Mouse (Mus musculus) ZHBTc4 (cell line): ENCODE results near the gene Cog4.
"Not testable (repeated sequence)": the region's sequence is repeated elsewhere in the genome, so short reads cannot be mapped to it uniquely, and the experiment has no call there.

Experiments
- DNase-seq: peaks from one replicate; pipeline ENCODE4 v3.0.0-alpha.2; 2011; ENCODE audit warnings: low read depth, low spot score

The Cog4 gene

GRCm38 (mm10) chr8:110828511-110828910 is 17.9 kb upstream of the Cog4 start:
- DNase-seq, result no peak

- DNase-seq, result no peak
Observed at GRCm38 (mm10) chr8:110831956-110832355, 14.4 kb upstream of the Cog4 start.

- peak; percentile 26 for DNase-seq
Observed at GRCm38 (mm10) chr8:110842012-110842574, 4.3 kb upstream of the Cog4 start.

DNA sequence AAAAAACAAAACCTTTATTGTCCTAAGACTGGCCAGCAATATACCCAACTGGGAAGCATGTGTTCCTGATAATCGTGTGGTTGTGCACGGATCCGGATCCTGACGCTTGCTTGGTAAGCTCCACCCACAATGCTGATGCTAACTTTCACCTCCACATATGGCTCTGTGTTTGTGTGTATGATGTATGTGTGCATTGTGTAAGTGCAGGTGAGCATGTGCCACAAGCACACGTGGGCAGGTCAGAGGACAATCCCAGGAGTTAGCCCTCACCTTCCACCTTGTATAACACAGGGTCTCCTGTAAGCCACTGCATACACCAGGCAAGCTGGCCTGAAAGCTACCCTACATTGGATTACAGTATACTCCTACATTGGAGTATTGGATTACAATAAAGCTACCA is 3.2 kb upstream of the Cog4 start:
- DNase-seq, result peak; percentile 25

DNA sequence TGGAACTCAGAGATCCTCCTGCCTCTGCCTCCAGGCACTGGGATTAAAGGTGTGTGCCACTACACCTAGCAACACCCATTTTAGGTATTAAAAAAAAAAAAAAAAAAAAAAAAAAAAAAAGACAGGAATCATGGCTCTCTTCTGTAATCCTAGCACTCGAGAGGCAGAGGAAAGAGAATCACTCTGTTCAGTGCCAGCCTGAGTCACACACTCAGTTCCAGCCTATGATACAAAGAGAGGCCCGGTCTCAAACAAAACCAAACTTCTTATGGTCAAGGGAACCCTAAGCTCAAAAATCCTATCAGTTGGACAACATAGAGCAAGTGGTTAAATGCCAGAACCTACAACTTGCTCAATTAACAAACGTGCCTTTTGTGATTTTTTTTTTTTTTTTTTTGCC is 1.5 kb upstream of the Cog4 start:
- no peak for DNase-seq

GRCm38 (mm10) chr8:110845821-110846404 is 487 bp upstream of the Cog4 start:
- peak; percentile 41 for DNase-seq

GRCm38 (mm10) chr8:110847171-110847549 is 760 bp downstream of the Cog4 start:
- DNase-seq, result no peak

- no peak for DNase-seq
Observed at GRCm38 (mm10) chr8:110847645-110848495, 1.5 kb downstream of the Cog4 start.

DNA sequence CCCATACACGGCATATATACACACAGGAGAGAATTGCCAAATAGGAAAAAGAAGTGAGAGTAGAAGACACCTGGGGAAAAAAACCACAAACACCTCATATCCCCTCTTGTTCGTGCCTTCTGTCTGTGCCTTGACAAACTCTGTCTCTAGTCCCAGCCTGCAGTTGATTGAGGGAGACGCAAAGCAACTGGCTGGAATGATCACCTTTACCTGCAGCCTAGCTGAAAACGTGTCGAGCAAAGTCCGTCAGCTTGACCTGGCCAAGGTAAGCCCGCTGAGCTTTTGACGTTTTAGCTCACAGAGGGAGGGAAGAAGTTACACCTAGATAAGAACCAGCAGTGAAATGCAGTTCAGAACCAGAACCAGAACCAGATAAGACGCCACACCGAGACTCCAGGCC is 4.8 kb downstream of the Cog4 start:
- DNase-seq, result no peak

DNA sequence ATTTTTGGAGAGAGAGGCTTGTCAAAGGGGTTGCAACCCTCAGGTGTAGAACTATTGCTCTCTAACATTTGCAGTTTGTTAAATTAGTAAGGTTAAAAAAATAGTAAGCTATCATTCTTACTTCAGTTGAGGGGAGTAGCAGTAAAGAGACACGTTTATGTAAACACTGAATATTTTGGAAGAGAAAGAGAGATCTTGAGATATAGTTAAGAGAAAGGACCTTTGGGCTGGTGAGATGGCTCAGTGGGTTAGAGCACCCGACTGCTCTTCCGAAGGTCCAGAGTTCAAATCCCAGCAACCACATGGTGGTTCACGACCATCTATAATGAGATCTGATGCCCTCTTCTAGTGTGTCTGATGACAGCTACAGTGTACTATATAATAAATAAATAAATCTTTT is 9.7 kb downstream of the Cog4 start:
- DNase-seq, result not testable (repeated sequence)

- no peak for DNase-seq
Observed at GRCm38 (mm10) chr8:110856760-110857461, 10.5 kb downstream of the Cog4 start.

DNA sequence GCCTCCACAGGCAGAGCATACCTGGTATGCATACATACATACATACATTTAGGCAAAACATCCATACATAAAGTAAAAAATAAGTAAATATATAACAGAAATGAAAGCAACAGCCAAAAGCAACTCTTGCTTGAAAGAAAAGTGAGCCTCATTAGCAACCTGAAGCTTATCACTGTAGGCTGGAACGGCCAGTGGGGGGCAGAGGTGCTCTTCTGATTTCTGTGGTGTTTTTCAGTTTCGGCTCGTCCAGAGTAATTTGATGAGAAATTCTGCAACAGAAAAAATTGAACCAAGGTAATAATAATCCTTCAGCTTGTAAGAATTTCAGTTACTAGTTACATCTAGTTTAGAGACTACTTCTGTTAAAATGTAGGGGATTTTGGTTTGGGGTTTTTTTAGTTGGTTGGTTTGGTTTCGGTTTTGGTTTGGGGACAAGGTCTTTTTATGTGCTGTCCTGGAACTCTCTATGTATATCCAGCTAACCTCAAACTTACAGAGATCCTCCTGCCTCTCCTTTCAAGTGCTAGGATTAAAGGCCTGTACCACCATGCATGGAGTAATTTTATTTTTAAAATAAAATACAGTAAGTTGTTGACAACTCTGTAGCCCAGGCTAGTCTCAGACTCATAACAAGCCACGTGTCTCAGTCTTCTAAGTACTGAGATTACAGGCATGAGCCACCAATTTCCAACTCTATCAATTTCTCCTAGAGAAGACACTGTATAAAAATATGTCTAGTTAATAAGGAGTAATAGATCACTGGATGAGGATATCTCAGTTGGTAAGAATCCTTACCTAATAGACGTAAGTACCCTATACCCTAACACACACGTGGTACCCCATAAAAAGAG is 13.5 kb downstream of the Cog4 start:
- DNase-seq, result no peak

DNA sequence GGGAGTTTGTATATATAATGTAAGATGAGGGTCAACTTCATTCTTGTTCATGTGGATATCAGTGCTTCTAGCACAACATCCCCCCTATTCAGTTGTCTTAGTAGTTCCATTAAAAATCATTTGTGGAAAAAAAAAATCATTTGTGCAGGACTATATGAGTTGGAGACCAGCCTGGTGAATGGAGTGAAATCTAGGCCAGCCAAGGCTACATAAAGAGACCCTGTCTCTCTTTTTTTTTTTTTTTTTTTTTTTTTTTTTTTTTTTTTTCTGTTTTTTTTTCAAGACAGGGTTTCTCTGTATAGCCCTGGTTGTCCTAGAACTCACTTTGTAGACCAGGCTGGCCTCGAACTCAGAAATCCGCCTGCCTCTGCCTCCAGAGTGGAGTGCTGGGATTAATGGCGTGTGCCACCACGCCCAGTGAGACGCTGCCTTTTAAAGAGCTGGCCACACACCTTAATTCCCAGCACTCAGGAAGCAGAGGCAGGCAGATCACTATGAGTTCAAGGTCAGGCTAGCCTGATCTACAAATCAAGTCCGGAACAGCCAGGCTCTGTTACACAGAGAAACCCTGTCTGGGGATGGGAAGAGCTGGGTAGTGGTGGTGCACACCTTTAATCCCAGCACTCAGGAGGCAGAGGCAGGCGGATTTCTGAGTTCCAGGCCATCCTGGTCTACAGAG is 15.1 kb downstream of the Cog4 start:
- peak; percentile 84 for DNase-seq

DNA sequence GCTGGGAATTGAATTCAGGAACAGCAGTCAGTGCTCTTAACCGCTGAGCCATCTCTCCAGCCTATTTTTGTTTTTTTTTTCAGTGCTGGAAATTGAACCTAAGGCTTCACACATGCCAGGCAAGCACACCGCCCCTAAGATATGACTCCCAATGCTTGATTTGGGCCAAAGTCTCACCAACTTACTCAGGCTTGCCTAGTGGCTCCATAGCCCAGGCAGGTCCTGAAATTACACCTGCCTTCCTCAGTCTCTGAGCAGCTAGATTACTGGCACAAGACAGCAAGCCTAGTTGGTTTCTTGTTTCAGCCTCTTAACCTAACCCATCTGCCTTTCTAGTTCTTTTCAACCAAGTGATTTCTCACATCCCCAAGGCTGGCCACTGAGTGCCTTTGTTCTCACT is 24.1 kb downstream of the Cog4 start:
- peak; percentile 50 for DNase-seq

GRCm38 (mm10) chr8:110877862-110878261 is 31.5 kb downstream of the Cog4 start:
- no peak for DNase-seq

DNA sequence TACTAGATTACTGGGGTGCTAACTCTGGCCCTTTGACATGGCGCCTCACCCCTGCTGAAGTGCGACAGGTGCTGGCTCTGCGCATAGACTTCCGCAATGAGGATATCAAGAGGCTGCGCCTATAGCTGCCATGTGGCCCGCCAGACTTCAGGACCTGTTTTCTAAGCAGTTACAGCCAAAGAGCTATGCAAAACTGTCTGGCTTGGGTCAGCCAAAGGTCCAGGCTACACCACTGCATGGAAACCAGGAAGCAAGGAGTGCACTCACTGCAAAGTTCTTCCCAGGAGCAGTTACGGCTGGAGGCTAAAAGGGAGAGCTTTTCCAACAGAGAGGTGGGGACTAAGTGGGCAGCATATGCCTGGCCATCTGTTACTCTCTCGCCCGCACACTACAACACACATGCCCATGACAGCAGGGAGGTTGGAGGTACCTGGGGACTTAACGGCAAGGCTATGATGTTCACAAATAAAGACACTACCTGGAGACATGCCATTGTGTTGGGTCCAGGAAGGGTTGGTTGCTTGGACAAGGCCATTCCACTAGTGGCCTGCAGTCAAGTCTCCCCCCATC is 35.4 kb downstream of the Cog4 start:
- no peak for DNase-seq

DNA sequence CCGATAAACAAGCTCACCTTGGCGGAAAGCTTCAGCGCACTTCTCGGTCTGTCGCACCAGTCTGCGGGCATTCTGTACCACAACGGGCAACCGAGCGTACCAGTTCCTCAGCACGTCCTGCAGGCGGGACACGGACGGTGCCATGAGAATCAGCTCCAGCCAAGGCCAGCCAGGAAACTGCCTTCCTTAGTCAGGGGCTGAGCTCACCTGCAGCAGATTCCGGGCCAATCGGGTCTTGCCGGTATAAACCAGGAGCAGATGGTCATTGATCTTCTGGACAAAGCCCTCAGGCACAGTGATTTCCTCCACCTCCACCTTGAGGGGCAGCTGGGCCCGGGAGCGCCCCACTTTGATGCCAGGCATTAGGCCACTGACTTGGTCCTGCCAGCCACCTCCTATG is 37.4 kb downstream of the Cog4 start:
- no peak for DNase-seq

- DNase-seq, result no peak
Observed at GRCm38 (mm10) chr8:110886634-110887033, 40.2 kb downstream of the Cog4 start.

DNA sequence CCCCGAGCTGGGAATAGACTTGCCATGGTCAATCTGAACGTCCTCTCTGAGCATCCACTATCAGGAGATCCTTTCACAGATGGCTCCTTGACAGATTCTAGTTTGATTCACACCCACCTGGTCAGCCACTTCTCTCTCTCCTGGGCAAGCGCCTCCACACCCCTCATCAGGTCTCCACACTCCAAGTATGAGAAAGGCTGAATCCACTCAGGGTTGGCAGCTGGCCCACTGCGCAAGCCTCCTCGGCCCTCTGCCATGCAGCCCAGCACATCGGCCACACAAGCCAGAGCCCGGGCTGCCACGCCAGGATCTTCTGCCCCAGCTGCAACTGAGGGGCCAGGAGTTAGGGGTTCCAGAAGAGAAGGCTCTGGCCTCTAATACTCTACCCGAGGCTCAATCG is 41.2 kb downstream of the Cog4 start:
- no peak for DNase-seq

DNA sequence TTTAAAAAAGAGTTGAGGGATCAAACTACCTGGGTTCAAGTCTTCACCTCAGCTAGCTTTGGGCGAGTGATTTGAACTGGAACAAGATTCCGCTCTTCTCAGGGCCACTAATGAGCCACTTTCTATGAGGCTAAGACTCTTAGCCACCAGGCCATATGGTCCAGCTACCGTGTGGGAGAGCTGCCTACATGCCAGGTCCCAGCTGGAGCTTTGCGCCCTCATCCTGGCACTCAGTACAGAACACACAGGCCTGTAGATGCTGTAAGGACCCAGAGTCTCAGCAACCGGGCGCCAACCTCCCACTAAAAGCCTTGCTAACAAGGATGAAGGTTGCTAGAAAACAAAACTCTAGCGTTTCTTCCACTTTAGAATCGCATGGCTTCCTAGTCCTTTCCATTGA is 42.0 kb downstream of the Cog4 start:
- DNase-seq, result no peak

DNA sequence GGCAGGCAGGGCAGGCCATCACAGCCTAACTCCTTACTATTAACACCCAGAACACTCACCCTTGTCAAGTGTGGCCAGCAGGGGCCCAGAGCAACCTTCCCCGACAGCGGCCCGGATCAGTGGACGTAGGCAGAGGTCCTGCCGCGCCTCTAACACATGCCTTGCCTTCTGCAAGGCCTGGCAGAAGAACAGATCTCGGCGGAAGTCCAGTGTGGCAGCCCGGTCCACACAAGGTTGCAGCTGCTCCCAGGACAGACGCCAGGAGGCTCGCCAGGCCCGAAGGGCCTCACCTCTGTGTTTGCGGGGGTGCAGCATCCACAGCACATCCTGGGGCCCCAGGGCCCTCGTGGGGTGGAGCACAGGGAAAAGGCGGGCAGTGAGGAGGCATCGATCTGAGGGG is 42.5 kb downstream of the Cog4 start:
- DNase-seq, result no peak
